Mouse (Mus musculus): ENCODE results near the gene Lnx1. TPM values are rescaled to one million over a fixed set of nuclear protein-coding genes. Genes with fewer than 3 reads are reported as not detected.

The Lnx1 gene
- total and polyA plus RNA-seq, 2 experiments from 2014 or later = 18.7 to 36.9 TPM

- no peaks in the 10 kb centered on the region for H3K36me3 ChIP-seq (ENCODE audit: insufficient read depth, low read length)
- H3K4me2 ChIP-seq (ENCODE audit: low read depth, low read length, poor library complexity, severe bottlenecking) = no peak overlapping the region
- H3K4me3 ChIP-seq (ENCODE audit: low read depth, low read length) = no peak overlapping the region
- ATAC-seq (ENCODE audit: low FRiP score) (no peak), DNase-seq (ENCODE audit: low spot score) (no peak)
- no peak overlapping the region for H3K9ac ChIP-seq (replicated peaks; ENCODE audit: low read length, poor library complexity, severe bottlenecking)
- H3K27me3 ChIP-seq (ENCODE audit: insufficient read depth, low read length) = no peaks in the 10 kb centered on the region
- WGBS = 81% methylated on average over 1 of the region's 1 CpGs
- H3K4me1 ChIP-seq (ENCODE audit: insufficient read depth, low read length) = no peaks in the 10 kb centered on the region
- no peak overlapping the region for H3K27ac ChIP-seq (ENCODE audit: low read depth, low read length)
- no peak for TF ChIP-seq CTCF (IDR thresholded peaks at IDR 0.05)
- no peaks in the 10 kb centered on the region for H3K9me3 ChIP-seq (ENCODE audit: low read length)
These were observed 8.3 kb upstream of the Lnx1 start for GRCm38 (mm10) chr5:74711056-74711455.

- H3K4me1 ChIP-seq (ENCODE audit: insufficient read depth, low read length) = no peaks in the 10 kb centered on the region
- ATAC-seq (ENCODE audit: low FRiP score) (no peak), DNase-seq (ENCODE audit: low spot score) (no peak)
- no peak overlapping the region for H3K4me2 ChIP-seq (ENCODE audit: low read depth, low read length, poor library complexity, severe bottlenecking)
- no peak overlapping the region for H3K4me3 ChIP-seq (ENCODE audit: low read depth, low read length)
- WGBS = 90% methylated on average over 4 of the region's 4 CpGs
- H3K9me3 ChIP-seq (ENCODE audit: low read length) = no peaks in the 10 kb centered on the region
- no peak overlapping the region for H3K9ac ChIP-seq (replicated peaks; ENCODE audit: low read length, poor library complexity, severe bottlenecking)
- H3K36me3 ChIP-seq (ENCODE audit: insufficient read depth, low read length) = no peaks in the 10 kb centered on the region
- no peak for TF ChIP-seq CTCF (IDR thresholded peaks at IDR 0.05)
- H3K27ac ChIP-seq (ENCODE audit: low read depth, low read length) = no peak overlapping the region
- H3K27me3 ChIP-seq (ENCODE audit: insufficient read depth, low read length) = no peaks in the 10 kb centered on the region
These were observed 7.5 kb upstream of the Lnx1 start for GRCm38 (mm10) chr5:74710181-74710580.

- H3K27me3 ChIP-seq (ENCODE audit: insufficient read depth, low read length) = no peaks in the 10 kb centered on the region
- peak; percentile 84 for DNase-seq (ENCODE audit: low spot score)
- no peaks in the 10 kb centered on the region for H3K36me3 ChIP-seq (ENCODE audit: insufficient read depth, low read length)
- peak; percentile 87 for ATAC-seq (ENCODE audit: low FRiP score)
- H3K4me3 ChIP-seq (ENCODE audit: low read depth, low read length) = peak overlapping the region; percentile 32
- WGBS = 2% methylated on average over 8 of the region's 8 CpGs
- peak overlapping the region; percentile 59 for H3K4me2 ChIP-seq (ENCODE audit: low read depth, low read length, poor library complexity, severe bottlenecking)
- no peaks in the 10 kb centered on the region for H3K9me3 ChIP-seq (ENCODE audit: low read length)
- H3K27ac ChIP-seq (ENCODE audit: low read depth, low read length) = no peak overlapping the region
- H3K9ac ChIP-seq (replicated peaks; ENCODE audit: low read length, poor library complexity, severe bottlenecking) = 0 out of 2 replicates have a peak overlapping the region, but pooled peaks have one; percentile 13
- TF ChIP-seq CTCF (IDR thresholded peaks at IDR 0.05) = no peak
- no peaks in the 10 kb centered on the region for H3K4me1 ChIP-seq (ENCODE audit: insufficient read depth, low read length)
These were observed 1.7 kb upstream of the Lnx1 start for GRCm38 (mm10) chr5:74704460-74704790.

- no peak for TF ChIP-seq CTCF (IDR thresholded peaks at IDR 0.05)
- Histone ChIP-seq H3K9ac (replicated peaks; ENCODE audit: low read length, poor library complexity, severe bottlenecking) (0 out of 2 replicates have a peak overlapping the region, but pooled peaks have one; percentile 13), H3K36me3 (ENCODE audit: insufficient read depth, low read length) (no peaks in the 10 kb centered on the region), H3K27me3 (ENCODE audit: insufficient read depth, low read length) (no peaks in the 10 kb centered on the region), H3K27ac (ENCODE audit: low read depth, low read length) (no peak overlapping the region), H3K9me3 (ENCODE audit: low read length) (no peaks in the 10 kb centered on the region), H3K4me1 (ENCODE audit: insufficient read depth, low read length) (no peaks in the 10 kb centered on the region), H3K4me2 (ENCODE audit: low read depth, low read length, poor library complexity, severe bottlenecking) (peak overlapping the region; percentile 59), H3K4me3 (ENCODE audit: low read depth, low read length) (peak overlapping the region; percentile 32)
- peak; percentile 74 for ATAC-seq (ENCODE audit: low FRiP score)
- 23% methylated on average over 17 of the region's 17 CpGs for WGBS
- peak; percentile 54 for DNase-seq (ENCODE audit: low spot score)
These were observed 1.2 kb upstream of the Lnx1 start for GRCm38 (mm10) chr5:74703741-74704459.

- H3K9ac ChIP-seq (replicated peaks; ENCODE audit: low read length, poor library complexity, severe bottlenecking) = no peak overlapping the region
- H3K36me3 ChIP-seq (ENCODE audit: insufficient read depth, low read length) = no peaks in the 10 kb centered on the region
- ATAC-seq (ENCODE audit: low FRiP score) (no peak), DNase-seq (ENCODE audit: low spot score) (no peak)
- H3K4me3 ChIP-seq (ENCODE audit: low read depth, low read length) = no peak overlapping the region
- no peak for TF ChIP-seq CTCF (IDR thresholded peaks at IDR 0.05)
- no peak overlapping the region for H3K27ac ChIP-seq (ENCODE audit: low read depth, low read length)
- H3K27me3 ChIP-seq (ENCODE audit: insufficient read depth, low read length) = no peaks in the 10 kb centered on the region
- H3K9me3 ChIP-seq (ENCODE audit: low read length) = no peaks in the 10 kb centered on the region
- WGBS = 72% methylated on average over 2 of the region's 2 CpGs
- no peak overlapping the region for H3K4me2 ChIP-seq (ENCODE audit: low read depth, low read length, poor library complexity, severe bottlenecking)
- no peaks in the 10 kb centered on the region for H3K4me1 ChIP-seq (ENCODE audit: insufficient read depth, low read length)
These were observed 1.8 kb downstream of the Lnx1 start for GRCm38 (mm10) chr5:74700918-74701317.

- H3K4me3 ChIP-seq (ENCODE audit: low read depth, low read length) = no peak overlapping the region
- H3K27ac ChIP-seq (ENCODE audit: low read depth, low read length) = no peak overlapping the region
- H3K9me3 ChIP-seq (ENCODE audit: low read length) = no peaks in the 10 kb centered on the region
- ATAC-seq (ENCODE audit: low FRiP score) (no peak), DNase-seq (ENCODE audit: low spot score) (no peak)
- whole genome bisulfite sequencing = 94% methylated on average over 1 of the region's 1 CpGs
- no peak overlapping the region for H3K9ac ChIP-seq (replicated peaks; ENCODE audit: low read length, poor library complexity, severe bottlenecking)
- H3K4me2 ChIP-seq (ENCODE audit: low read depth, low read length, poor library complexity, severe bottlenecking) = no peak overlapping the region
- H3K36me3 ChIP-seq (ENCODE audit: insufficient read depth, low read length) = no peaks in the 10 kb centered on the region
- TF ChIP-seq CTCF (IDR thresholded peaks at IDR 0.05) = no peak
- H3K27me3 ChIP-seq (ENCODE audit: insufficient read depth, low read length) = no peaks in the 10 kb centered on the region
- H3K4me1 ChIP-seq (ENCODE audit: insufficient read depth, low read length) = no peaks in the 10 kb centered on the region
These were observed 3.0 kb downstream of the Lnx1 start for GRCm38 (mm10) chr5:74699673-74700072.
